ENCODE assay signal across 8 mouse cellular contexts in the genomic region with DNA sequence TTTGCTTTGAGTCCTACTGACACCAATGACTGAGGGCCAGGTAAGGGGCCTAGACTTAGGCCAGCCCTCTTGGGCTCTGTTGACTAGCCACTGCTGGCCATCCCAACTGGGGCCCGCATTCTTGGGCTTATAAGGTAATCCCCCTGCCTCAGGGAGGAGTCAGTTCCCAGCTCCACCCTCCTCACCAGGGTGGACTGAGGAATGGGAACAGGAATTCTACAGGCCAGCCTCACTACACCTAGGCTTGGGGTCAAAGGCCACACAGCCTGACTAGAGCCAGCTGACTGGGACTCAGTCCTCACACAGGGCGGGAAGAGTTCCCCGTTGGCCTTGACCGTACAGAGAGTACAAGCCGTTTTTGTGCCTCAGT. TPM values are rescaled to one million over a fixed set of nuclear protein-coding genes. Genes with fewer than 3 reads are reported as not detected.
DNase-seq lines count a peak whose midpoint lies in the region; ATAC-seq and TF ChIP-seq lines count a peak whose summit lies in the region.

No protein-coding gene starts in this region.

- peaks cover 38% of the 10 kb centered on the region for H3K36me3 ChIP-seq in kidney, embryonic 14.5 days (ENCODE audit: control insufficient read depth, insufficient read depth, low read length)
- peaks cover 42% of the 10 kb centered on the region for H3K36me3 ChIP-seq in embryonic facial prominence, embryonic 12.5 days
- H3K36me3 ChIP-seq in kidney, embryonic 16.5 days (ENCODE audit: insufficient read depth, low read length): peaks cover 26% of the 10 kb centered on the region
- peaks cover 29% of the 10 kb centered on the region for H3K36me3 ChIP-seq in midbrain, postnatal 0 days (ENCODE audit: insufficient read depth, low read length)

- H3K4me2 ChIP-seq in kidney, embryonic 14.5 days (replicated peaks; ENCODE audit: low read depth, low read length): peak overlapping the region; percentile 93
- H3K4me2 ChIP-seq in embryonic facial prominence, embryonic 12.5 days (replicated peaks): peak overlapping the region; percentile 66
- peak overlapping the region; percentile 84 for H3K4me2 ChIP-seq in kidney, embryonic 16.5 days (replicated peaks; ENCODE audit: low read depth, low read length)
- peak overlapping the region; percentile 95 for H3K4me2 ChIP-seq in midbrain, postnatal 0 days (ENCODE audit: low read depth, low read length, poor library complexity, severe bottlenecking)

- H3K9me3 ChIP-seq in kidney, embryonic 14.5 days (ENCODE audit: control insufficient read depth, low read length): no peaks in the 10 kb centered on the region
- no peaks in the 10 kb centered on the region for H3K9me3 ChIP-seq in embryonic facial prominence, embryonic 12.5 days
- no peaks in the 10 kb centered on the region for H3K9me3 ChIP-seq in kidney, embryonic 16.5 days (ENCODE audit: low read length)
- H3K9me3 ChIP-seq in midbrain, postnatal 0 days (ENCODE audit: low read length): no peaks in the 10 kb centered on the region

- no peak for DNase-seq in kidney, adult 18-20 months
- DNase-seq in midbrain, postnatal 0 days (ENCODE audit: low spot score): no peak
- no peak for DNase-seq in thymus, postnatal 14 days
- no peak for DNase-seq in spleen, postnatal 14 days (ENCODE audit: low spot score in 2 of 2)
- DNase-seq in thymus, postnatal 10 days (ENCODE audit: low spot score in 2 of 2): no peak

- no peak overlapping the region for H3K9ac ChIP-seq in kidney, embryonic 14.5 days (ENCODE audit: low read depth, low read length)
- H3K9ac ChIP-seq in embryonic facial prominence, embryonic 12.5 days: peak overlapping the region; percentile 87; the same call in 1 of the 2 replicates
- peak overlapping the region; percentile 94 for H3K9ac ChIP-seq in kidney, embryonic 16.5 days (replicated peaks; ENCODE audit: low read length)
- H3K9ac ChIP-seq in midbrain, postnatal 0 days (replicated peaks; ENCODE audit: low read length, poor library complexity, severe bottlenecking): peak overlapping the region; percentile 40

- peaks cover 26% of the 10 kb centered on the region for H3K4me1 ChIP-seq in kidney, embryonic 14.5 days (ENCODE audit: control insufficient read depth, insufficient read depth, low read length)
- peaks cover 28% of the 10 kb centered on the region for H3K4me1 ChIP-seq in embryonic facial prominence, embryonic 12.5 days
- peaks cover 25% of the 10 kb centered on the region for H3K4me1 ChIP-seq in kidney, embryonic 16.5 days (ENCODE audit: insufficient read depth, low read length)
- peaks cover 19% of the 10 kb centered on the region for H3K4me1 ChIP-seq in midbrain, postnatal 0 days (ENCODE audit: insufficient read depth, low read length)

- TF ChIP-seq CTCF in midbrain, postnatal 0 days (IDR thresholded peaks at IDR 0.05): no peak

- no peak for ATAC-seq in kidney, embryonic 14.5 days (ENCODE audit: low FRiP score, low TSS enrichment)
- no peak for ATAC-seq in embryonic facial prominence, embryonic 12.5 days (ENCODE audit: insufficient number of reproducible peaks, insufficient read depth, low FRiP score, low TSS enrichment)
- peak; percentile 5 for ATAC-seq in kidney, embryonic 16.5 days (ENCODE audit: low FRiP score, low TSS enrichment)
- no peak for ATAC-seq in midbrain, postnatal 0 days (ENCODE audit: low FRiP score)

- H3K27ac ChIP-seq in kidney, embryonic 14.5 days (ENCODE audit: low read depth, low read length): peak overlapping the region; percentile 84; the same call in 1 of the 2 replicates
- H3K27ac ChIP-seq in embryonic facial prominence, embryonic 12.5 days: peak overlapping the region; percentile 88
- peak overlapping the region; percentile 96 for H3K27ac ChIP-seq in kidney, embryonic 16.5 days (ENCODE audit: low read length)
- H3K27ac ChIP-seq in midbrain, postnatal 0 days (ENCODE audit: low read depth, low read length): no peak overlapping the region

- H3K4me3 ChIP-seq in kidney, embryonic 14.5 days (ENCODE audit: low read length): peak overlapping the region; percentile 58; the same call in 1 of the 2 replicates
- H3K4me3 ChIP-seq in embryonic facial prominence, embryonic 12.5 days: peak overlapping the region; percentile 89
- peak overlapping the region; percentile 87 for H3K4me3 ChIP-seq in kidney, embryonic 16.5 days (ENCODE audit: low read length)
- H3K4me3 ChIP-seq in midbrain, postnatal 0 days (ENCODE audit: low read depth, low read length): 0 out of 2 replicates have a peak overlapping the region, but pooled peaks have one; percentile 78

- H3K27me3 ChIP-seq in kidney, embryonic 14.5 days (ENCODE audit: control insufficient read depth, insufficient read depth, low read length): no peaks in the 10 kb centered on the region; the same call in 1 of the 2 replicates
- H3K27me3 ChIP-seq in embryonic facial prominence, embryonic 12.5 days: no peaks in the 10 kb centered on the region
- no peaks in the 10 kb centered on the region for H3K27me3 ChIP-seq in kidney, embryonic 16.5 days (ENCODE audit: insufficient read depth, low read length)
- H3K27me3 ChIP-seq in midbrain, postnatal 0 days (ENCODE audit: insufficient read depth, low read length): no peaks in the 10 kb centered on the region

- WGBS in kidney, embryonic 14.5 days: 39% methylated on average over 5 of the region's 5 CpGs
- WGBS in embryonic facial prominence, embryonic 12.5 days: 19% methylated on average over 5 of the region's 5 CpGs
- 31% methylated on average over 5 of the region's 5 CpGs for WGBS in kidney, embryonic 16.5 days
- 36% methylated on average over 5 of the region's 5 CpGs for WGBS in midbrain, postnatal 0 days

RNA-seq across cellular contexts. Expression of a gene that starts 2.0 kb away (rescaled TPM):
- 136 and 141 TPM in 2 replicates for polyA plus RNA-seq in kidney, embryonic 14.5 days (2014; fragmentation: Nextera tagmentation; extraction: Ambion mirVana)
- polyA plus RNA-seq in embryonic facial prominence, embryonic 12.5 days (2016; fragmentation: Nextera tagmentation; extraction: Ambion mirVana): 172 and 182 TPM in 2 replicates
- polyA plus RNA-seq in kidney, embryonic 16.5 days (2015; fragmentation: Nextera tagmentation; extraction: Ambion mirVana): 162 and 169 TPM in 2 replicates
- total RNA-seq in midbrain, postnatal 0 days (2014; rRNA removed): 32.3 and 41.3 TPM in 2 replicates
- polyA plus RNA-seq in midbrain, postnatal 0 days (2015; fragmentation: Nextera tagmentation; extraction: Ambion mirVana): 153 and 171 TPM in 2 replicates

RNA-seq across cellular contexts. Expression of a gene that starts 17.6 kb away (rescaled TPM):
- 1.9 and 2.2 TPM in 2 replicates for polyA plus RNA-seq in kidney, embryonic 14.5 days (2014; fragmentation: Nextera tagmentation; extraction: Ambion mirVana)
- 2.5 and 3.0 TPM in 2 replicates for polyA plus RNA-seq in embryonic facial prominence, embryonic 12.5 days (2016; fragmentation: Nextera tagmentation; extraction: Ambion mirVana)
- 2.5 TPM in 2 replicates for polyA plus RNA-seq in kidney, embryonic 16.5 days (2015; fragmentation: Nextera tagmentation; extraction: Ambion mirVana)
- 3.0 and 4.5 TPM in 2 replicates for total RNA-seq in midbrain, postnatal 0 days (2014; rRNA removed)
- 1.4 and 1.6 TPM in 2 replicates for polyA plus RNA-seq in midbrain, postnatal 0 days (2015; fragmentation: Nextera tagmentation; extraction: Ambion mirVana)

RNA-seq across cellular contexts. Expression of a gene that starts 23.6 kb away (rescaled TPM):
- polyA plus RNA-seq in kidney, embryonic 14.5 days (2014; fragmentation: Nextera tagmentation; extraction: Ambion mirVana): 118 and 164 TPM in 2 replicates
- polyA plus RNA-seq in embryonic facial prominence, embryonic 12.5 days (2016; fragmentation: Nextera tagmentation; extraction: Ambion mirVana): 383 and 387 TPM in 2 replicates
- polyA plus RNA-seq in kidney, embryonic 16.5 days (2015; fragmentation: Nextera tagmentation; extraction: Ambion mirVana): 177 and 194 TPM in 2 replicates
- 498 and 510 TPM in 2 replicates for total RNA-seq in midbrain, postnatal 0 days (2014; rRNA removed)
- polyA plus RNA-seq in midbrain, postnatal 0 days (2015; fragmentation: Nextera tagmentation; extraction: Ambion mirVana): 482 and 484 TPM in 2 replicates

RNA-seq across cellular contexts. Expression of a gene that starts 25.0 kb away (rescaled TPM):
- polyA plus RNA-seq in kidney, embryonic 14.5 days (2014; fragmentation: Nextera tagmentation; extraction: Ambion mirVana): 94.1 and 94.7 TPM in 2 replicates
- polyA plus RNA-seq in embryonic facial prominence, embryonic 12.5 days (2016; fragmentation: Nextera tagmentation; extraction: Ambion mirVana): 78.5 and 80.3 TPM in 2 replicates
- polyA plus RNA-seq in kidney, embryonic 16.5 days (2015; fragmentation: Nextera tagmentation; extraction: Ambion mirVana): 89.1 and 91.6 TPM in 2 replicates
- total RNA-seq in midbrain, postnatal 0 days (2014; rRNA removed): 51.9 and 58.9 TPM in 2 replicates
- polyA plus RNA-seq in midbrain, postnatal 0 days (2015; fragmentation: Nextera tagmentation; extraction: Ambion mirVana): 45.4 and 49.1 TPM in 2 replicates

RNA-seq across cellular contexts. Expression of a gene that starts 47.4 kb away (rescaled TPM):
- polyA plus RNA-seq in kidney, embryonic 14.5 days (2014; fragmentation: Nextera tagmentation; extraction: Ambion mirVana): 0.77 and 3.4 TPM in 2 replicates
- polyA plus RNA-seq in embryonic facial prominence, embryonic 12.5 days (2016; fragmentation: Nextera tagmentation; extraction: Ambion mirVana): 1.1 and 1.3 TPM in 2 replicates
- polyA plus RNA-seq in kidney, embryonic 16.5 days (2015; fragmentation: Nextera tagmentation; extraction: Ambion mirVana): 0.37 and 0.59 TPM in 2 replicates
- 101 and 131 TPM in 2 replicates for total RNA-seq in midbrain, postnatal 0 days (2014; rRNA removed)
- 6.6 and 8.1 TPM in 2 replicates for polyA plus RNA-seq in midbrain, postnatal 0 days (2015; fragmentation: Nextera tagmentation; extraction: Ambion mirVana)
